Mouse (Mus musculus): ENCODE measurements around the gene Helb.
"Not testable (repeated sequence)": the region's sequence is repeated elsewhere in the genome, so short reads cannot be mapped to it uniquely, and the experiment has no call there.

Helb gene

DNA sequence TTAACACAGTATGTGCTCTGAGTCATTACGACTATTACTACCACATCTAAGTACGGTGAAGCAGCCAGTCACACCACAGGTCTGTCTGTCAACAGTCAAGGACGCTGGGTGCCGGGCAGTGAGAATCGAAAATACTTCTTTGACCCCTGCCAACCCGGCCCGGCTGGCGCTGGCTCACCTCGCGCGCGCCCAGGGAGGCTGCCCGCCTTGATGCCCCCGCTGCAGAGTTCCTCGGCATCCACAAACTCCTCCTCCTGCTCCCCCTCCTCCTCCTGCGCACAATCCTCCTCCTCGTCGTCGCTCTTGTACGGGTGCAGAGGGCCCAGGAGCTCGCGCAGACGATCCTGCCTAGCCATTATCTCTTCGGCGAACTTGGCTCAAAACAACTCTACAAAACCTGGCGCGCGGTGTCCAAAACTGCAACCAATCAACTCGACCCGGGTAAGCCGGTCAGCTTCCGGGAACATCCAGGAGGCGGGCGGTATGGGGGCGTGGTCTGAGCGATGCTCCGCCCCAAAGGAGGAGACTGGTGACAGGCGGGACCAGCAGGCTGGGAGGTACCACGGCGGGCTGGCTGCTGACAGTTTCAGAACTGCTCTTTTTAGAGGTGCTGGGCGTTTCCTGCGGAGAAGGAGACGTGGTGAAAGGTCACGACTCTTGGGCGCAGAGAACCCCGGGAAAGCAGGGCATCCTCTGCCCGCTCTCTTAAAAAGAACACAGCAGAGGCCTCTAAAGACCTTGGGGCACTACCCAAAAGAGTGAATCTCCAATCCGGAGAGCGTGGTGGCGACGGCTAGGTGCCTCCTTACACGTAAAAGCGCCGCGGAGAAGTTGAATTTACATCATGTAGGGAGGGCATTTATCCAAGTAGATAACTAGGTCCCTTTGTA lies at the start of gene Helb:
TSS of gene Helb (minus strand) at position 481 of the 890 bp plus-strand sequence.
- DNase-seq, result peak; percentile 97

DNA sequence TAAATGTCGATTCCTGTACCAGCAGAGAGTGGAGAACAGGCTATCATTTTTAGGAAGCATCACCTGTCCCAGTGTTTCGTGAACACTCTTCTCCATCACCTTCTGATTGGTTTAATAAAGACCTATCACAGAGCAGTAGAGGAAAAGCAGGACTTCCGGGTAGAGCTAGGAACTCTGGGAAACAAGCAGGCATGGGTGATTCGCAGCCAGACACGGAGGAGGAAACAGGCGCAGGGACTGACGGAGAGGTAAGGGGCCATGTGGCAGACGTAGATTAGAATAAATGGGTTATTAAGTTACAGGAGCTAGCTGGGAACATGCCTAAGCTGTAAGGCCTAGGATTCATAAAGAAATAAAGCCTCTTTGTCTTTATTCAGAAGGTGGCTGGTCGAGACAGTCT lies 47.7 kb upstream of the Helb start:
- DNase-seq, result no peak

DNA sequence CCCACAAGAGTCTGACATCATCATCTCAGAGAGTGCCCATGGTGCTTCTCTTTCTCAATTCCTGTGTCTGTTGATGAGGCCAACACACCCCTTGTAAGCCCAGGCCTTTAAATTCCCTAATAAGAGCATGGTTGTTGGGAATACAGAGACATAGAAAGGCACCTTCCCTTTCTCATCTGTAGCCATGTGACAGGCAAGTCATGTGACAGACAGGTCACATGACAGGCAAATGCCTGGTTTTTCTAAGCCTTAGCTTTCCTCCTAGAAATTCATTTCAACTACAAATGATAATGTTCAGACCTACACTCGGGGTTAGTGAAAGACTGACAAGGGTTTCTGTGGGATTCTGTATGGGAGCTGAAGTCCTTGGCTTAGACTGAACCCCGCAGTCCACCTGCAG lies 41.1 kb upstream of the Helb start:
- no peak for DNase-seq

DNA sequence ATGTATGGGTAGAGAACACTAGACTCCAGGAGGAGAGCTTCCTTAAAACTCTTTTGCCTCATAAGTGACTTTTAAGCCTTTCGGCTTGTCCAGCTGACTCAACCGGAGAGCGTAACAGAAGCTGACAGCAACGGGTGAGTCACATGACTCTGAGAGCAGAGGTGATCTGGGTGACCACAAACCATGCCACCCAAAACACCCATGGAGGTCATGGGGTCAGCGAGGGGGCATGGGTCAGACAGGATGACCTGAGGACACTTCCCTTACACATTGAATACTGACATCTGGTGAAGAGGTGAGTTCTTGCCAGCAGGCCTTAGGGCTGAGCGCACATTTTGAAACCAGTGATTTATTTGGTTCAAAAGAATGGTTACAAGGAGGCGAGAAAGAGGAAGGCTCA lies 38.9 kb upstream of the Helb start:
- no peak for DNase-seq

DNA sequence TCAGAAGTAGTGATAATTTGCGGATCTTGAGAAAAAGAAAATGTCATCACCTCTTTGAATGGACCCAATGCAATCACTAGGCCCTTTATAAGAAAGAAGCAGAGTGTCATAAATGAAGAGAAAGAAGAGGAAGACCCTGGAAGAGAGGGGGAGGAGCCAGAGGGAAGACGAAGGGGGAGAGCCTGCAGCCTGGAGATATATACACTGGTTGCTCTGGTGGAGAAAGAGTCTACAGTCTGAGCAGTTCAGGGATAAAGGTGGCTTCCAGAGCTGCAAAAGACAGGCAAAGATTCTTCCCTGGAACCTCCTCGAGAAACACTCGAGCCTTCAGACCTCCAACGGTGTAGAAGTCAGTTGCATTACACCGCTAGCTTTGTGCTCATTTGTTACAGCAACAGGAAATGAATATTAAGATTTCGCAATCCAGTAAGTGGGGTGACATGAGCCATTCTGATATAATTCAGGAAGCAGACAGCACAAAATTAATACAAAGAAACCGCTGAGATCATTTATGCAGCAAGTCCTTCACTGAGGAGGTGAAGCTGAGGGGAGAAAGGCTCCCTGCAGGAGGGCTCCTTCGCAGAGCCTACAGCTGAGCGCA lies 28.2 kb upstream of the Helb start:
- no peak for DNase-seq

DNA sequence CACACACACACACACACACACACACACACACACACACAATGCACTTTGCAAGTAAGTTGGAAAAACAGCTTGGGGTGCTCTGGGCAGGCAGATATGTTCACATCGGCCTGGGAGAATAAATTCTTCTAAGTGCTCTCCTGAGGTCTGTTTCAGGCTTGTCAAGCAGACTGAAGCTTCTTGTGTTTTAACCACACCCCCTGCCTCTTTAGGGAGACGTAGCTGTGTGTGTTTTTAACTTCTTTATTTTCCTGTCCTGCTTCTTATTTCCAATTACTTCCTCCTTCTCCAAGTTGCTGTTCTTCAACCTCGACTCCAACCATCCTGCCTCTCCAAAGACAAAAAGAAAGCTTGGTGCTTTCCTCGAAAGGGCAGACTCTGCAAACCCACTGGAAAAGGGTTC lies 27.4 kb upstream of the Helb start:
- DNase-seq, result no peak

DNA sequence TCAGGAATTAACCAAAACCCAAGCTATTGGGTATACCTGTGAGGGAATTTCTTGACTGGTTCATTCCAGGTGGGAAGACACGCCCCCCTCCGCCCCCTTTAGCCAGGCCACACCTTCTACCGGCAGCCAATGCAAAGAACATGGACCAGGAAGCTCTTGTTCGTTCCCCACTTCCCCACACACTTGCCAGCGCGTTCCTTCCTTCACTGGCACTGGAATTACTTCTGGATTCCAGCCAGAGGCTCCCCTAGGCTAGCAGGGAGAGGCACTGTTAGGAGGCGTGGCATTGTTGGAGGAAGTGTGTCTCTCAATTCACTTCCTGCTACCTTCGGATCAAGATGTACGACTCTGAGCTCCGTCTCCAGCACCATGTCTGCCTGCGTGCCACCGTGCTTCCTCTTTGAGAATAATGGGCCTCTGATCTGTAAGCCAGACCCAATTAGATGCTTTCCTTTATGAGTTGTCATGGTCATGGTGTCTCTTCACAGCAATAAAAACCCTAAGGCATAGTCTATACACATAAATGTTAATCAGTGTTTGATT lies 23.3 kb upstream of the Helb start:
- DNase-seq, result no peak

DNA sequence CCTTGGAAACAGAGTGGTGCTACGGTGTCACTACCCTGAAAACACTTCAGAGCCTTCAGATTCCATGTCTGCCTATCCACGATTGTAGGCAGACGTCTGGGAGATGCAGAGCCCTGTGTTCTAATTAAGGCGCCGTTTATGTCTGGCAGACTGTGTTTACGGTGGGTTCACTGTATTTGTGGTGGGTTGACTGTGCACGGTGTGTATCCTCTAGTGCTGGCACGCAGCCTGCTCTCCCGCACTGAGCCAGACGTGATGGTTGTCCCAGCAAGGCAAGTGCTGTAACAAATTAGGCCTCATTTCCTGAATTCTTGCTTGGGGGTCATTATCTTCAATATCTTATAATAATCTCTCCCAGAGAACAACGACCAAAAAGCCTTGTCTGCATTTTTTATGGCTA lies 20.9 kb upstream of the Helb start:
- DNase-seq, result no peak

DNA sequence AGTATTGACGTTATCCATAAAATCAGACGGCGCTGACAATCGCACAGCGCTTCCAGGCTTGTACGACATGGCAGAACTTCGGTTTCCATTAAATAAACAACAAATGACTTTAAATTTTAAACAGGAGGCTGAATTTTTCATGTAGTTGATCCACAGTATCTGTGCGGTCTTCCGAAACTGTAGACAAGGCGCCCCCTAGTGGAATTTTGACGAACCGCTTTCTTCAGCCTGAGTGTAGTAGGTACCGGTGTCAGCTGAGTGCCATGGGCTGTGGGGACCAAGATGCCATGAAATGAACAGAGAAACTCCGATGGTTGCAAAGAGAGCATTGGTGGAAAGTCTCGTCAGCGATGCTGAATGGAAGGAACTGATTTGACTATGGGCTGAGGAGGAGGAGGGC lies 17.8 kb upstream of the Helb start:
- DNase-seq, result peak; percentile 7 to 9

DNA sequence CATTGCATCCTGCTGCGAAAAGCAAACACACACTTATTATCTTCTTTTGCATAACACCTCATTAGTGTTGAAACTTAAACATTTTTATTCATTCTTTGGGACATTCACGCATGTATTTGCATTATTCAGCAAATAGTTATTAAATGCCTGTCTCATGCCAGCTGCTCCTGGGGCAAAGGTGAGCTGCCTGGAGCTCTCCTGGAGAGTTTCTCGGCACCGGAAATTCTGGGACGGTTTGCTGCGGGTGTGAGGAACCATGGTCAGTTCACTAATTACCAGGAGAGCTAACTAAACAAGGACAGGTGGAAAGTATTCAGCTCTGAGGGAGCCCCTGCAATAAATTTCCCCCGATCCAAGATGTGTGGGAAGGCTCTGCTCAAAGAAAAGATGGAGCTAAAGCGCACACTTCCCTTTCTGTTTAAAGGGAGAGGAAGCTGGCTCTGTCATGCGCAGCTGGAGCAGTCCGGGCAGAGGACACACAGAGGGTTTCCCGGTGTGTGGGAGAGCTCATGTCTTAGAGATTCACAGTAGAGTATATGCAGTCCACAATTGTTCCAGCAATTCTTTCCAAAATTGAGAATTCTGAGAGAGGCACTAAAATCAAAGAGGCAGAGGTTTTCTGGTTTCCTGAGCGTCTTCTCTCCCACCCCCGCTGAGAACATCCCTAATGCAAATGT lies 16.0 kb upstream of the Helb start:
- no peak for DNase-seq

DNA sequence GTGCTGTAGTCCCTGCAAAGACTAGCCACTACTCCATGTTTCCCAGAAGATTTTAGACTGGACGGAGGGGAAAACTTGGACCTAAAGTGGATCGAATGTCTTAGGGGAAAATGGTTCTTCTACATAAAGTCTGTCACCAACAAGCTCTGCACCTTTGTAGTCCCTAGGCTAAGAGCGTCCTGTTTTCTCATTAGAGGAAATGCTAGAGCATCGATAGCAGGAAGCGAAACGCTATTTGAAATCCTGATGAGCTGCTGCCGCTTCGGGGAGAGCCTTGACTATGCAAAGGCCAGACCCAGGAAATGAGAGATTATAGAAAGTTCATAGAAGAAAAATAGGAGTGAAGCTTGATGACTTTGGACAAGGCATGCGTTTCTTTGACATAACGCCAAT lies 12.7 kb upstream of the Helb start:
- no peak for DNase-seq

DNA sequence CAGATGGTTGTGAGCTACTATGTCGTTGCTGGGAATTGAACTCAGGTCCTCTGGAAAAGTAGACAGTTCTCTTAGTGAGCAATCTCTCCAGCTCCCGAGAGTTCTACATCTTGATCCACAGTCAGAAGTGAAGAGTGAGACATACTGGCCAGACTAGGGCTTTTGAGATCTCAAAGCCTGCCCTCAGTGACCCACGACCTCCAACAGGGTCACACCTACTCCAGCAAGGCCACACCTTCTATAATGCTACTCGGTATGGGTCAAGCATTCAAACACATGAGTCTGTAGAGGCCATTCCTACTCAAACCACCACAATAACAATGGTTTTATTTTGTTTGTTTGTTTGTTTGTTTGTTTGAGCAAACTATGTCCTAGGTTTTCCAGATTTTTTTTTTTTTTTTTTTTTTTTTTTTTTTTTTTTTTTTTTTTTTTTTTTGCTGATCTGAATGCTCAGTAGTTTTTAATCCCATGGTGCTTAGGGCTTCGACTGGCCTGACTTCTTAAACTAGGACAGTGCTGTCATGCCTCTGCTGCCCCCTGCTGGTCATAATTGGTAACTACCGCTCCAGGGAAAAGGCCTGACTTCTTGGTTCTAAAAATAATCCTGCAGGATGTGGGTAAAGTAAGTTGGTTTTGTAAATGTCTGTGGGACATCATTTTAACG lies 12.1 kb upstream of the Helb start:
- peak; percentile 77 to 80 for DNase-seq

DNA sequence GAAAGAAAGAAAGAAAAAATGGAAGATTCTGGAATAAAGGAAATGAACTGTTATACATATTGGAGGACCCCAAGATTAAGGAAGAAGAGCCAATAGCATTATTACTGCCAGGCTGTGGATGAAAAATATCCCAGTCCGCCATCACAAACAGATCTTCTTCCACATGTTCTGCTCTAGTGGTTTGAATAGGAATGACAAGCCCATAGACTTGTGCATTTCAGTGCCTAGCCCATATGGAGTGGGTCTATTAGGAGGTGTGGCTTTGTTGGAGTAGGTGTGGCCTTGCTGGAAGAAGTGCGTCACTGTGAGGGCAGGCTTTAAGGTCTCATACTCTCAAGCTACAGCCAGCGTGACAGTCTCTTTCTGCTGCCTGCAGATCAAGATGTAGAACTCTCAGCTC lies 10.9 kb upstream of the Helb start:
- no peak for DNase-seq

DNA sequence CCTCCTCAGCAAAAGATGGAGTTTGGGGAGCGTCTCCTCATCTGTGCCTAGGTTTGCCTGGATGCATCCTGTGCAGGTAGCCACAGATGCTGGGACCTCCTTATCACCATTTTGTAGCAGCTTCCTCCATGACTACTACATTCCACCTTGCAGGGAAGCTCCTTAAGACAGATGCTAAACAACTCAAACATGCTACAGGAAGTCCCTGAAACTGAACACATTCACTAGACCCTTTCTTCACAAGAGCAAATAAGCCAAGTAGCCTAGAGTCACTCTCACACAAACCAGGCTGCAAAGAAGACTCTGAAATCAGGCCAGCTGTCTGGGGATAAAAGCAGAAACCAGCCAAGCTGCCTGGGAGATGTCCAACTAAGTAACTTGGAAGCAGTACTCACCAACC lies 2.5 kb upstream of the Helb start:
- no peak for DNase-seq

DNA sequence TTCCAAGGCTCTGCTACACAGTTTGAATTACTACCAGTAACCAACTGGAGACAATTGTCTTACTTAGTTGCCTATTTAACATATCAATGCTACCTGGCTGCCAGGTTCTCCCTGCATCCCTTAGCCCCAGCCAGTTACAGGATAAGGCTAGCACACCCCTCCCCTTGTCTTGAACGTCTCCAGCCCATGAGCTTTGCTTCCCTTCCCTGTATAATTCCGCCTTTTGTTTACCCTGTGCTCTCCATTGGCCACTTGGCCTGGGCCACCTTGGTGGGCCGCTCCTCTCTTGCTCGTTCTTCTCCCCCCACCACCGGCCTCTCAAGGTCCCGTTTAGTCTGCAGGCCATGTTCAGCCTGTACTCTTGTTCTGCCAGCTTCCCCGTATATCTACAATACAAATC lies 1.7 kb upstream of the Helb start:
- no peak for DNase-seq

DNA sequence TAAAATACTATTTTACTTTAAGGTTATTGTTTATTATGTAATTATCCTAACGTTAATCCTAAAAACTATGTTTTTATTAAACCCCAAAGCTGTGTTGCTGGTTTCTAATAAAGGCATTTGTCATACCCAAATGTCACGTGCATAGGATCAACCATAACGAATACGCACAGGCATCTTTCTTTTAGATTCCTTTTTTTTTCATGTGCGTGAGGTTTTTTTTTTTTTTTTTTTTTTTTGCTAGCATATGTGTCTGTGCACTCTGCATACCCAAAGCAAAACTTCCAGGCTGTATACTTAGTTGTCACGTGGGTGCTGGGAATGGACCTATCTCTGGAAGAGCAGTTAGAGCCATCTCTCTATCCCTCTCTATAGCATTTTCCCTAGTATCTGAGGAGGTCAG lies 1.2 kb upstream of the Helb start:
- DNase-seq, result no peak

DNA sequence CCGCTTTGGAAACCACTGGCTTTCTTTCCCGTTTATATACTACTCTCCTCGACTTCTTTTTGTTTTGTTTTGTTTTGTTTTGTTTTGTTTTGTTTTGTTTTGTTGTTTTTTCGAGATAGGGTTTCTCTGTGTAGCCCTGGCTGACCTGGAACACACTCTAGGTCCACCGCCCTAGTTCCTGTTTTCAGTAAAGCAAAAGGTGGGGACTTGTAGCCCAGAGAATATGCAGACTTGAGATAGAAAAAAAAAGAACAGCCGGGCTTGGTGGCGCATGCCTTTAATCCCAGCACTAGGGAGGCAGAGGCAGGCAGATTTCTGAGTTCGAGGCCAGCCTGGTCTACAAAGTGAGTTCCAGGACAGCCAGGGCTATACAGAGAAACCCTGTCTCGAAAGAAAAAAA lies 695 bp upstream of the Helb start:
- DNase-seq, result not testable (repeated sequence)

DNA sequence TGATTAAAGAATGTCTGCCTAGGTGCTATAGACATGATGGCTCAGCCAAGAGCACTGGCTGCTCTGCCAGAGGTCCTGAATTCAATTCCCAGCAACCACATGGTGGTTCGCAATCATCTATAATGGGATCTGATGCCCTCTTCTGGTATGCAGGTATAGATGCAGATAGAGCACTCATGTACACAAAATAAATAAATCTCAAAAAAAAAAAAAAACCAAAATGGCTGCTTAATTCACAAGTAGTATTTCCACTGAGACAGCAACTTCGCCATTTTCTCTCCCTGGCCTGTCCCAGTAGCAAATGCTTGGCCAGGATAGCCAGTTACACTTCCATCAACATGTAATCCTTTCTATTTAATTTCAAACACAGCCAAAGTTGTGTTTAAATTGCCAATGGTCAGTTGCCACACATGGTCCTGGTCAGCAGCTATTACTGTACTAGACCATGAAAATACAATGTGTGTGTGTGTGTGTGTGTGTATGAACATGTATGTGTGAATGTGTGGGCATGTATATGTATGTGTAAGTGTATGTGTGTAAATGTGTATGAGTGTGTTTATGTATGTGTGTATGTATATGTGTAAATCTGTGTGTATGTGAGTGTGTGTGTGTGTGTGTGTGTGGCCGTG lies 982 bp downstream of the Helb start:
- DNase-seq, result no peak

DNA sequence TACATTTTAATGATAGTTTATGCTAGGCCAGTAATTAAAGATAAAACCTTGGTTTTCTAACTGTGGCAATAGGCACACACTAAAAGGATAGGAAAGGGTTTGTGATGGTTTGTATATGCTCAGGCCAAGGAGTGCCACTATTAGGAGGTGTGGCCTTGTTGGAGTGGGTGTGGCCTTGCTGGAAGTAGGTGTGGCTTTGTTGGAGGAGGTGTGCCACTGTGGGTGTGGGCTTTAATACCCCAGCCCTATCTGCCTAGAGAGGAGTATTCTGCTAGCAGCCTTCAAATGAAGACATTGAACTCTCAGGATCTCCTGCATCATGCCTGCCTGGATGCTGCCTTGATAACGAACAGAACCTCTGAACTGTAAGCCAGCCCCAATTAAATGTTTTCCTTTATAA lies 12.0 kb downstream of the Helb start:
- no peak for DNase-seq

DNA sequence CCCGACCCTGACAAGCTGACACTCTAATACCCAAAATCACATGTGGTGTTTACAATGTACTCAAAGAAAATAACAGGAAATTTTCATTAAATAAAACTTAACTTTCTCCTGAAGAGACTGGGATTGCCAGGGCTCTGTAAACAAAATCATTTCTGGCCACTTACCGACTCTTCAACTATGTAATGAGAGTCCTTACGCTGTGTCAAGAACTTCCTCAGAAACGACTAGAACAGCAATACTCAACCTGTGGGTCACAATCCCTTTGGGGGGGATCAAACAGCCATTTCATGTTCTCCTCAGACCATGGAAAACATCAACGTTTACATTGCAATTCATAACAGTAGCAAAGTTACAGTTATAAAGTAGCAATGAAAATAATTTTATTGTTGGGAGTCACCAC lies 15.2 kb downstream of the Helb start:
- no peak for DNase-seq

DNA sequence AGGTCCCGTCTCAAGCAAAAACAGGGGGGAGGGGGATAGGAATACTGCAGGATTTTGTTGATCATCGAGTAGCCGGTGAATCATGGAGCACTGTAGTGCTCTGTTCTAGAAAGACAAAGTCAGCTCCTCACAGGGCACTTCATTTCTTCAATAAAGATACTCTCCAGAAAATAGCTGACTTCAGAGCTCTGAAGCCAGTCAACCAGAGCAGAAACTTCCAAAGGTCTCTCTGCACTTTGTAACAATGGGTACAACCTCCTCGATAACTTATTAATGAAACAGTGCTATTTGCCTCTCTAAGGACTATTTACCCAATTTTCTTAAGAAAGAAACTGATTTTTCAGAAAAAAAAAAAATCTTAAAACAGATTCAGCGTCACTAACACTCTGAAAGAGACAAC lies 17.1 kb downstream of the Helb start:
- no peak for DNase-seq

DNA sequence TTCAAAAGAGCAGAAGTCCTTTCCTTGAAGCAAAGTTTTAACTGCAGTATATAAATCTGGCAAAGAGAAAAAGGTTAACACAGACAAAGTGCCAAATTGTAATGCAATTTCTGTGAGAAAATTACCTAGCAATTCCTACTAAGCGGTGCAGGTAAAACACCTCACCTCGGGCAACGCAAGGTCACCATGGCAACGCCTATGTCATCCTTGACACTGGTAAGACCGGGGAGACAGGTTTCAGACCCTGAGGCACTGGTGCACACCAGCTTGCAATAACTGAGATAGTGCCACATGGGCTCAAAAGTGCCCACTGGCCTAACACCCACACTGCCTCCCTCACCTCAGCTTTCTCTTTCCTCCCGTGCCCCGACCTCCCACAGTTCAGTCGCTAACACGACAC lies 17.7 kb downstream of the Helb start:
- DNase-seq, result no peak

DNA sequence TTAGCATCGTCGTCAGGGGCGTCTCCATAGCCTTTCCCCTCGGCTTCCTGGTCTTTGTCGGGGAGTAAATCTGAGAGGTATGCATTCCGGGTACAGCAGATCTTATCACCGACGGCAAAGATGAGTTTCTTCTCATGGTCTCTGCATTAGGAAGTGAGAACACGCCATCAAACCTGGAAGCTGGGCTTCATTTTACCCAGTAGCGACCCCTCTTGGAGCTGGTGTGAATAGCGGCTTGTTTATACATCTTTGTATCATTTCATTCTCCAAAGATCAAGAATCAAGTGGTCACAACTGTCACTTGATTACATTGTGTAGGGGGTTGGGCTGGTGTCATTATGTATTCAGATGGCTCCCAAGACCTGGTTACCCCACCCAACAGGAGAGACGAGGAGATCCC lies 20.2 kb downstream of the Helb start:
- no peak for DNase-seq

Measured in cerebellum, adult 18-20 months (tissue).